Mouse (Mus musculus): ENCODE results near the gene Slfn3. TPM values are rescaled to one million over a fixed set of nuclear protein-coding genes. Genes with fewer than 3 reads are reported as not detected.
"Not testable (repeated sequence)": the region's sequence is repeated elsewhere in the genome, so short reads cannot be mapped to it uniquely, and the experiment has no call there.

The Slfn3 gene
- 100 to 1,000 TPM in 8 of 26 experiments, 10 to 100 TPM in 18; 18.3 to 161 (median 76.3) TPM for total RNA-seq (2018; cell fraction: chromatin; rRNA removed)
- 10 to 100 TPM; 15.0 to 85.0 (median 48.5) TPM for total RNA-seq (2018; cell fraction: cytosol; rRNA removed)
- 100 to 1,000 TPM in 11 of 26 experiments, 10 to 100 TPM in 15; 18.6 to 139 (median 82.9) TPM for total RNA-seq (2018; cell fraction: nucleus; rRNA removed)
- polyA plus RNA-seq (2018): 8.3 to 25.1 TPM (median 22.1 TPM) in 3 replicates

GRCm38 (mm10) chr11:83191134-83191893, at the start of gene Slfn3:
Gene Slfn3, plus strand, starts transcription at chr11:83191330.
- WGBS (ENCODE audit: missing documents): 1% methylated on average over 12 of the region's 12 CpGs

GRCm38 (mm10) chr11:83148939-83149338, 42.2 kb upstream of the Slfn3 start:
- H3K27ac ChIP-seq; H3K36me3 ChIP-seq (ENCODE audit: inconsistent target); H3K79me2 ChIP-seq (ENCODE audit: inconsistent target); H3K4me3 ChIP-seq (ENCODE audit: inconsistent target): not testable (repeated sequence)
- WGBS (ENCODE audit: missing documents): no CpG with 5 or more reads among the region's 1 CpGs

More at GRCm38 (mm10) chr11:83191134-83191893, at the start of gene Slfn3:
- peak within 1 kb of the TSS; percentile 72 for H3K4me3 ChIP-seq (ENCODE audit: inconsistent target)
- H3K36me3 ChIP-seq (ENCODE audit: inconsistent target): no peaks in the 10 kb centered on the region
- peaks cover 51% of the 10 kb centered on the region for H3K79me2 ChIP-seq (ENCODE audit: inconsistent target)
- H3K27ac ChIP-seq: peak within 1 kb of the TSS; percentile 79

- Histone ChIP-seq H3K27ac (no peak within 1 kb of the TSS), H3K36me3 (ENCODE audit: inconsistent target) (no peaks in the 10 kb centered on the region), H3K79me2 (ENCODE audit: inconsistent target) (no peaks in the 10 kb centered on the region), H3K4me3 (ENCODE audit: inconsistent target) (no peak within 1 kb of the TSS)
- WGBS (ENCODE audit: missing documents): 71% methylated on average over 12 of the region's 12 CpGs
Measured at GRCm38 (mm10) chr11:83174948-83175539, 16.1 kb upstream of the Slfn3 start, which contains the start of gene Slfn4. Gene Slfn4, plus strand, starts transcription at chr11:83175186.

- Histone ChIP-seq H3K36me3 (ENCODE audit: inconsistent target) (peaks cover 4% of the 10 kb centered on the region; the same call in 1 of the 2 replicates), H3K27ac (peak overlapping the region; percentile 79), H3K4me3 (ENCODE audit: inconsistent target) (peak overlapping the region; percentile 72), H3K79me2 (ENCODE audit: inconsistent target) (peaks cover 58% of the 10 kb centered on the region)
- WGBS (ENCODE audit: missing documents): 21% methylated on average over 2 of the region's 3 CpGs
Measured at GRCm38 (mm10) chr11:83192001-83192400, 871 bp downstream of the Slfn3 start.

- peaks cover 94% of the 10 kb centered on the region for H3K79me2 ChIP-seq (ENCODE audit: inconsistent target)
- no peak overlapping the region for H3K4me3 ChIP-seq (ENCODE audit: inconsistent target)
- no peak overlapping the region for H3K27ac ChIP-seq
- H3K36me3 ChIP-seq (ENCODE audit: inconsistent target): peaks cover 51% of the 10 kb centered on the region
Measured at GRCm38 (mm10) chr11:83205002-83205401, 13.9 kb downstream of the Slfn3 start.

GRCm38 (mm10) chr11:83216119-83216518, 25.0 kb downstream of the Slfn3 start:
- no peak overlapping the region for H3K4me3 ChIP-seq (ENCODE audit: inconsistent target)
- peaks cover 53% of the 10 kb centered on the region for H3K36me3 ChIP-seq (ENCODE audit: inconsistent target)
- H3K79me2 ChIP-seq (ENCODE audit: inconsistent target): peaks cover 22% of the 10 kb centered on the region; the same call in 1 of the 2 replicates
- 100% methylated on average over 1 of the region's 1 CpGs for WGBS (ENCODE audit: missing documents)
- H3K27ac ChIP-seq: no peak overlapping the region

- no peak overlapping the region for H3K4me3 ChIP-seq (ENCODE audit: inconsistent target)
Measured at GRCm38 (mm10) chr11:83221328-83221877, 30.3 kb downstream of the Slfn3 start.

GRCm38 (mm10) chr11:83223367-83223766, 32.2 kb downstream of the Slfn3 start:
- WGBS (ENCODE audit: missing documents): 0% methylated on average over 7 of the region's 7 CpGs
- Histone ChIP-seq H3K36me3 (ENCODE audit: inconsistent target) (peaks cover 11% of the 10 kb centered on the region), H3K79me2 (ENCODE audit: inconsistent target) (peaks cover 40% of the 10 kb centered on the region), H3K27ac (peak overlapping the region; percentile 98), H3K4me3 (ENCODE audit: inconsistent target) (peak overlapping the region; percentile 95)

More at GRCm38 (mm10) chr11:83221328-83221877, 30.3 kb downstream of the Slfn3 start:
- Histone ChIP-seq H3K27ac (no peak overlapping the region), H3K79me2 (ENCODE audit: inconsistent target) (peaks cover 21% of the 10 kb centered on the region), H3K36me3 (ENCODE audit: inconsistent target) (peaks cover 10% of the 10 kb centered on the region; the same call in 1 of the 2 replicates)
- 50% methylated on average over 1 of the region's 1 CpGs for WGBS (ENCODE audit: missing documents)

- peaks cover 45% of the 10 kb centered on the region for H3K79me2 ChIP-seq (ENCODE audit: inconsistent target)
- peak overlapping the region; percentile 95 for H3K4me3 ChIP-seq (ENCODE audit: inconsistent target)
- H3K36me3 ChIP-seq (ENCODE audit: inconsistent target): peaks cover 13% of the 10 kb centered on the region
- 0% methylated on average over 5 of the region's 5 CpGs for WGBS (ENCODE audit: missing documents)
- peak overlapping the region; percentile 98 for H3K27ac ChIP-seq
Measured at GRCm38 (mm10) chr11:83223793-83224192, 32.7 kb downstream of the Slfn3 start.

GRCm38 (mm10) chr11:83224217-83224616, 33.1 kb downstream of the Slfn3 start:
- Histone ChIP-seq H3K79me2 (ENCODE audit: inconsistent target) (peaks cover 49% of the 10 kb centered on the region), H3K4me3 (ENCODE audit: inconsistent target) (peak overlapping the region; percentile 95), H3K36me3 (ENCODE audit: inconsistent target) (peaks cover 13% of the 10 kb centered on the region), H3K27ac (peak overlapping the region; percentile 98)
- WGBS (ENCODE audit: missing documents): 0% methylated on average over 9 of the region's 9 CpGs

- peaks cover 13% of the 10 kb centered on the region for H3K36me3 ChIP-seq (ENCODE audit: inconsistent target)
- WGBS (ENCODE audit: missing documents): 0% methylated on average over 3 of the region's 3 CpGs
- peaks cover 54% of the 10 kb centered on the region for H3K79me2 ChIP-seq (ENCODE audit: inconsistent target)
- H3K4me3 ChIP-seq (ENCODE audit: inconsistent target): peak overlapping the region; percentile 95
- peak overlapping the region; percentile 98 for H3K27ac ChIP-seq
Measured at GRCm38 (mm10) chr11:83224750-83225149, 33.6 kb downstream of the Slfn3 start.

- Histone ChIP-seq H3K36me3 (ENCODE audit: inconsistent target) (peaks cover 13% of the 10 kb centered on the region), H3K4me3 (ENCODE audit: inconsistent target) (peak overlapping the region; percentile 95), H3K79me2 (ENCODE audit: inconsistent target) (peaks cover 54% of the 10 kb centered on the region), H3K27ac (peak overlapping the region; percentile 98)
- 60% methylated on average over 8 of the region's 9 CpGs for WGBS (ENCODE audit: missing documents)
Measured at GRCm38 (mm10) chr11:83225371-83225960, 34.3 kb downstream of the Slfn3 start.

- H3K27ac ChIP-seq: no peak overlapping the region
- peaks cover 13% of the 10 kb centered on the region for H3K36me3 ChIP-seq (ENCODE audit: inconsistent target)
- WGBS (ENCODE audit: missing documents): 96% methylated on average over 7 of the region's 7 CpGs
- H3K79me2 ChIP-seq (ENCODE audit: inconsistent target): peaks cover 74% of the 10 kb centered on the region
- no peak overlapping the region for H3K4me3 ChIP-seq (ENCODE audit: inconsistent target)
Measured at GRCm38 (mm10) chr11:83227926-83228723, 37.0 kb downstream of the Slfn3 start.
